9 mouse cellular contexts compared by ENCODE assay signal in genomic region chr15:7891547-7892282, GRCm38 (mm10).
A peak's percentile ranks its signal among the peaks of the same experiment; 100 is the strongest.
DNase-seq lines count a peak whose midpoint lies in the region; ATAC-seq and TF ChIP-seq lines count a peak whose summit lies in the region.
"Had no signal": no experiment of that assay in that cellular context is flagged by ENCODE, and none has a peak within 500 bp of the region (broad histone marks: within the 10 kb centered on the region; RNA-seq: fewer than 3 reads in every experiment).

No protein-coding gene starts in this region.

- H3K4me2 ChIP-seq in neural tube, embryonic 14.5 days (ENCODE audit: low read depth, low read length): no peak overlapping the region
- no peak overlapping the region for H3K4me2 ChIP-seq in neural tube, embryonic 15.5 days
- no peak overlapping the region for H3K4me2 ChIP-seq in stomach, postnatal 0 days (replicated peaks; ENCODE audit: low read depth)

- no peaks in the 10 kb centered on the region for H3K27me3 ChIP-seq in neural tube, embryonic 14.5 days (ENCODE audit: control insufficient read depth, insufficient read depth, low read length)
- no peaks in the 10 kb centered on the region for H3K27me3 ChIP-seq in neural tube, embryonic 15.5 days (replicated peaks)
- H3K27me3 ChIP-seq in stomach, postnatal 0 days (ENCODE audit: control insufficient read depth, insufficient read depth, low read length): no peaks in the 10 kb centered on the region

- H3K9me3 ChIP-seq in neural tube, embryonic 14.5 days (ENCODE audit: control insufficient read depth, low read length): no peaks in the 10 kb centered on the region
- H3K9me3 ChIP-seq in neural tube, embryonic 15.5 days (replicated peaks): no peaks in the 10 kb centered on the region
- no peaks in the 10 kb centered on the region for H3K9me3 ChIP-seq in stomach, postnatal 0 days (ENCODE audit: control insufficient read depth, low read length)
- H3K9me3 ChIP-seq: hindbrain, embryonic 10.5 days had no signal

- intact Hi-C loops in heart, postnatal 36 days (cut with DNase I): no loop called here

- ATAC-seq in neural tube, embryonic 14.5 days (ENCODE audit: low read depth): 0 out of 2 replicates have a peak, but pooled peaks have one; percentile 9
- ATAC-seq in neural tube, embryonic 15.5 days (ENCODE audit: low FRiP score): no peak
- peak; percentile 79 for ATAC-seq in stomach, postnatal 0 days (ENCODE audit: low FRiP score, low TSS enrichment)

- TF ChIP-seq CTCF in stomach, postnatal 0 days (IDR thresholded peaks at IDR 0.05; ENCODE audit: low read depth): no peak

- H3K36me3 ChIP-seq in neural tube, embryonic 14.5 days (ENCODE audit: control insufficient read depth, insufficient read depth, low read length): no peaks in the 10 kb centered on the region
- H3K36me3 ChIP-seq in neural tube, embryonic 15.5 days: no peaks in the 10 kb centered on the region
- H3K36me3 ChIP-seq in stomach, postnatal 0 days (ENCODE audit: control insufficient read depth, insufficient read depth, low read length): no peaks in the 10 kb centered on the region

- WGBS in neural tube, embryonic 14.5 days: 55% methylated on average over 9 of the region's 9 CpGs
- 50% methylated on average over 9 of the region's 9 CpGs for WGBS in neural tube, embryonic 15.5 days
- 50% methylated on average over 9 of the region's 9 CpGs for WGBS in large intestine, adult 2 months
- 24% methylated on average over 9 of the region's 9 CpGs for WGBS in stomach, postnatal 0 days

- H3K27ac ChIP-seq in neural tube, embryonic 14.5 days (ENCODE audit: low read depth, low read length): no peak overlapping the region
- H3K27ac ChIP-seq in neural tube, embryonic 15.5 days (replicated peaks): no peak overlapping the region
- 0 out of 2 replicates have a peak overlapping the region, but pooled peaks have one; percentile 31 for H3K27ac ChIP-seq in stomach, postnatal 0 days (replicated peaks)
- H3K27ac ChIP-seq: hindbrain, embryonic 10.5 days had no signal

- H3K4me3 ChIP-seq in neural tube, embryonic 14.5 days (ENCODE audit: low read depth, low read length): no peak overlapping the region
- no peak overlapping the region for H3K4me3 ChIP-seq in neural tube, embryonic 15.5 days (replicated peaks)
- no peak overlapping the region for H3K4me3 ChIP-seq in stomach, postnatal 0 days (ENCODE audit: low read depth, low read length)
- H3K4me3 ChIP-seq: erythroblast, embryonic 14.5 days; hindbrain, embryonic 10.5 days had no signal

- no peaks in the 10 kb centered on the region for H3K4me1 ChIP-seq in neural tube, embryonic 14.5 days (ENCODE audit: control insufficient read depth, insufficient read depth, low read length)
- no peaks in the 10 kb centered on the region for H3K4me1 ChIP-seq in neural tube, embryonic 15.5 days
- 0 out of 2 replicates have a peak, but pooled peaks cover 2% of the 10 kb centered on the region for H3K4me1 ChIP-seq in stomach, postnatal 0 days (replicated peaks; ENCODE audit: control insufficient read depth, insufficient read depth)

- H3K9ac ChIP-seq in neural tube, embryonic 14.5 days (replicated peaks; ENCODE audit: low read depth, low read length): no peak overlapping the region
- H3K9ac ChIP-seq in neural tube, embryonic 15.5 days (replicated peaks): no peak overlapping the region
- H3K9ac ChIP-seq in stomach, postnatal 0 days (ENCODE audit: low read length): no peak overlapping the region

- peak; percentile 11 for DNase-seq in heart, postnatal 4 days
- DNase-seq in heart, postnatal 36 days: no peak
- peak; percentile 1 for DNase-seq in large intestine, adult 2 months (ENCODE audit: low read depth, low spot score)
- DNase-seq in stomach, postnatal 0 days (ENCODE audit: low spot score): peak; percentile 52
- DNase-seq in thymus, postnatal 0 days (ENCODE audit: low spot score): no peak

- no peak for TF ChIP-seq EP300 in stomach, postnatal 0 days (optimal IDR thresholded peaks at IDR 0.05)

Comparison
In these comparisons a context has a peak if more than half of its experiments do, and no peak if none do; other contexts are left out.
1. DNase-seq: peak in heart, postnatal 4 days (single experiment), large intestine, adult 2 months (single experiment) and stomach, postnatal 0 days (single experiment); none in heart, postnatal 36 days (0 of 2) and thymus, postnatal 0 days (single experiment).